Mouse (Mus musculus): ENCODE results near the gene Itgb3.

Gene Itgb3

GRCm38 (mm10) chr11:104582630-104583364 is 25.0 kb upstream of the Itgb3 start:
- DNase-seq (ENCODE audit: low spot score): no peak

GRCm38 (mm10) chr11:104585495-104585894 is 22.3 kb upstream of the Itgb3 start:
- DNase-seq (ENCODE audit: low spot score): no peak

- no peak for DNase-seq (ENCODE audit: low spot score)
Measured at GRCm38 (mm10) chr11:104587904-104588303, 19.9 kb upstream of the Itgb3 start.

- DNase-seq (ENCODE audit: low spot score): no peak
Measured at GRCm38 (mm10) chr11:104588513-104588912, 19.3 kb upstream of the Itgb3 start.

- no peak for DNase-seq (ENCODE audit: low spot score)
Measured at GRCm38 (mm10) chr11:104589570-104589969, 18.2 kb upstream of the Itgb3 start.

GRCm38 (mm10) chr11:104590148-104590547 is 17.7 kb upstream of the Itgb3 start:
- DNase-seq (ENCODE audit: low spot score): peak; percentile 75

GRCm38 (mm10) chr11:104592066-104592835 is 15.5 kb upstream of the Itgb3 start:
- DNase-seq (ENCODE audit: low spot score): peak; percentile 41

GRCm38 (mm10) chr11:104596365-104596764 is 11.4 kb upstream of the Itgb3 start:
- no peak for DNase-seq (ENCODE audit: low spot score)

GRCm38 (mm10) chr11:104599265-104599945 is 8.4 kb upstream of the Itgb3 start:
- DNase-seq (ENCODE audit: low spot score): no peak

- no peak for DNase-seq (ENCODE audit: low spot score)
Measured at GRCm38 (mm10) chr11:104600675-104601074, 7.1 kb upstream of the Itgb3 start.

- no peak for DNase-seq (ENCODE audit: low spot score)
Measured at GRCm38 (mm10) chr11:104604192-104604591, 3.6 kb upstream of the Itgb3 start.

GRCm38 (mm10) chr11:104608249-104608920 is 585 bp downstream of the Itgb3 start:
- DNase-seq (ENCODE audit: low spot score): no peak

- DNase-seq (ENCODE audit: low spot score): no peak
Measured at GRCm38 (mm10) chr11:104609033-104609684, 1.4 kb downstream of the Itgb3 start.

- no peak for DNase-seq (ENCODE audit: low spot score)
Measured at GRCm38 (mm10) chr11:104609733-104610132, 1.9 kb downstream of the Itgb3 start.

- DNase-seq (ENCODE audit: low spot score): no peak
Measured at GRCm38 (mm10) chr11:104611579-104612151, 3.9 kb downstream of the Itgb3 start.

- DNase-seq (ENCODE audit: low spot score): no peak
Measured at GRCm38 (mm10) chr11:104613551-104613950, 5.8 kb downstream of the Itgb3 start.

- no peak for DNase-seq (ENCODE audit: low spot score)
Measured at GRCm38 (mm10) chr11:104614130-104614529, 6.3 kb downstream of the Itgb3 start.

GRCm38 (mm10) chr11:104616182-104616581 is 8.4 kb downstream of the Itgb3 start:
- DNase-seq (ENCODE audit: low spot score): no peak

GRCm38 (mm10) chr11:104618638-104619076 is 10.9 kb downstream of the Itgb3 start:
- DNase-seq (ENCODE audit: low spot score): no peak

- DNase-seq (ENCODE audit: low spot score): no peak
Measured at GRCm38 (mm10) chr11:104619084-104620022, 11.6 kb downstream of the Itgb3 start.
